Mouse (Mus musculus): ENCODE results near the gene Fto. TPM values are rescaled to one million over a fixed set of nuclear protein-coding genes. Genes with fewer than 3 reads are reported as not detected.

The Fto gene
- polyA plus RNA-seq, 1 experiment from 2014 or later, result 120 TPM

DNA sequence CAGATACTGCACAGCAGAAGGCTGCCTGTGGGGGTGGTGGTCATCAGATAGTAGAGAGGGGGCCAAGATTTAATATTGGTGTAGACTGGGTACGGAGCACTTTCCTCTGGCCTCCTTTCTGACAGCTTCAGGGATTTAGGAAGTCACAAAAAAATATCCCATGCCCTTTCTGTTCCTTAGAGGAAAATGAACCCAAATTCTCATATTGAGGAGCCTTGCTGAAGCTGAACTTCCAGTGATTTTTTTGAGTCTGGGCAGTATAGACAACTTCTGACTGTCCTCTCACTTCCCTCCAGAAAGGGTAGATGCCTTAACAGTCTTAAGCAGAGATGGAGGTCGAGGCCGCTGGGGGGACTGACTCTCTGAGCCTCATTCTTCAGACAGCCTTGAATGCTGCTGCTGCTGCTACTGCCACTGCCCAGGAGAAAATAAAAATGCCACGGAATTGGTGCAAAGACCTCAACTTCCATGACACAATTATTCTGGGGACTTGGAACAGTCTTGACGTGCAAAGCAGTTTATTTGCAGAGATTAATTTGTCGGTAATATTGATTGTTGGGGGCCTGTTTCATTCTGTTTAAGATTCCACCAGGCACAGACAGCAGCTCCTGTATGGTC is 398.8 kb downstream of the Fto start:
- 25% methylated on average over 6 of the region's 6 CpGs for WGBS
- no peaks in the 10 kb centered on the region for H3K9me3 ChIP-seq
- H3K4me1 ChIP-seq (replicated peaks), result peaks cover 62% of the 10 kb centered on the region
- H3K36me3 ChIP-seq, result no peaks in the 10 kb centered on the region
- H3K27me3 ChIP-seq, result peaks cover 30% of the 10 kb centered on the region
- no peak overlapping the region; the same call in 1 of the 2 replicates for H3K4me2 ChIP-seq
- H3K9ac ChIP-seq, result no peak overlapping the region
- no peak overlapping the region for H3K27ac ChIP-seq (replicated peaks)
- no peak overlapping the region for H3K4me3 ChIP-seq
- no peak for ATAC-seq (ENCODE audit: low read depth)

- 7% methylated on average over 31 of the region's 31 CpGs for WGBS
- Histone ChIP-seq H3K9me3 (no peaks in the 10 kb centered on the region), H3K4me1 (replicated peaks) (peaks cover 62% of the 10 kb centered on the region), H3K4me3 (peak overlapping the region; percentile 23), H3K4me2 (peak overlapping the region; percentile 54), H3K27me3 (peaks cover 38% of the 10 kb centered on the region), H3K27ac (replicated peaks) (no peak overlapping the region), H3K9ac (peak overlapping the region; percentile 51), H3K36me3 (no peaks in the 10 kb centered on the region)
- no peak for ATAC-seq (ENCODE audit: low read depth)
These were observed 399.6 kb downstream of the Fto start for GRCm38 (mm10) chr8:91712731-91713569.

- Histone ChIP-seq H3K36me3 (no peaks in the 10 kb centered on the region), H3K4me2 (peak overlapping the region; percentile 54), H3K9me3 (no peaks in the 10 kb centered on the region), H3K27ac (replicated peaks) (no peak overlapping the region), H3K4me1 (replicated peaks) (peaks cover 56% of the 10 kb centered on the region), H3K4me3 (peak overlapping the region; percentile 23), H3K9ac (peak overlapping the region; percentile 51; the same call in 1 of the 2 replicates), H3K27me3 (peaks cover 38% of the 10 kb centered on the region)
- ATAC-seq (ENCODE audit: low read depth), result no peak
- 8% methylated on average over 12 of the region's 12 CpGs for WGBS
These were observed 400.5 kb downstream of the Fto start for GRCm38 (mm10) chr8:91713677-91714312.

- WGBS, result 88% methylated on average over 7 of the region's 7 CpGs
- Histone ChIP-seq H3K4me2 (no peak overlapping the region), H3K27me3 (peaks cover 38% of the 10 kb centered on the region), H3K9me3 (no peaks in the 10 kb centered on the region), H3K36me3 (no peaks in the 10 kb centered on the region), H3K27ac (replicated peaks) (no peak overlapping the region), H3K4me3 (no peak overlapping the region), H3K4me1 (replicated peaks) (peaks cover 48% of the 10 kb centered on the region), H3K9ac (no peak overlapping the region)
- no peak for ATAC-seq (ENCODE audit: low read depth)
These were observed 401.4 kb downstream of the Fto start for GRCm38 (mm10) chr8:91714733-91715132.

GRCm38 (mm10) chr8:91715387-91716085 is 402.2 kb downstream of the Fto start:
- no peak overlapping the region for H3K4me3 ChIP-seq
- ATAC-seq (ENCODE audit: low read depth), result no peak
- H3K36me3 ChIP-seq, result no peaks in the 10 kb centered on the region
- WGBS, result 44% methylated on average over 8 of the region's 8 CpGs
- no peaks in the 10 kb centered on the region for H3K9me3 ChIP-seq
- H3K27me3 ChIP-seq, result peaks cover 35% of the 10 kb centered on the region
- H3K27ac ChIP-seq (replicated peaks), result no peak overlapping the region
- peaks cover 40% of the 10 kb centered on the region for H3K4me1 ChIP-seq (replicated peaks)
- H3K4me2 ChIP-seq, result no peak overlapping the region
- no peak overlapping the region for H3K9ac ChIP-seq

Other genes starting within 250 kb of the Fto start
- gene Rbl2, start 243.5 kb upstream of the Fto start, polyA plus RNA-seq (2015; fragmentation: Nextera tagmentation; extraction: Ambion mirVana), result 17.8 and 19.0 TPM in 2 replicates
- gene Aktip, start 113.5 kb upstream of the Fto start, polyA plus RNA-seq (2015; fragmentation: Nextera tagmentation; extraction: Ambion mirVana), result 108 and 111 TPM in 2 replicates
- gene Rpgrip1l, start 263 bp upstream of the Fto start, polyA plus RNA-seq (2015; fragmentation: Nextera tagmentation; extraction: Ambion mirVana), result 10.1 and 16.0 TPM in 2 replicates